Mouse (Mus musculus) kidney, adult 18-20 months (tissue): Measurements from ENCODE around the gene Tent5d.

Source experiments
- DNase-seq: peaks from one replicate; pipeline ENCODE4 v3.0.0; 2021

Tent5d gene

GRCm38 (mm10) chrX:107792290-107792689, at the start of gene Tent5d:
Gene Tent5d (plus strand): TSS chrX:107792590.
- no peak for DNase-seq

GRCm38 (mm10) chrX:107767896-107768295, 24.5 kb upstream of the Tent5d start:
- no peak for DNase-seq

GRCm38 (mm10) chrX:107790136-107790535, 2.3 kb upstream of the Tent5d start:
- DNase-seq, result no peak

- DNase-seq, result no peak
Observed at GRCm38 (mm10) chrX:107790750-107791493, 1.5 kb upstream of the Tent5d start.

- DNase-seq, result no peak
Observed at GRCm38 (mm10) chrX:107795785-107796184, 3.4 kb downstream of the Tent5d start.

GRCm38 (mm10) chrX:107796919-107797318, 4.5 kb downstream of the Tent5d start:
- DNase-seq, result no peak

- no peak for DNase-seq
Observed at GRCm38 (mm10) chrX:107812120-107812519, 19.7 kb downstream of the Tent5d start.

GRCm38 (mm10) chrX:107815502-107816217, 23.3 kb downstream of the Tent5d start:
- DNase-seq, result peak; percentile 48

GRCm38 (mm10) chrX:107816218-107816554, 23.8 kb downstream of the Tent5d start, which contains the start of gene 2610002M06Rik:
Gene 2610002M06Rik (minus strand): TSS chrX:107816334.
- peak; percentile 88 for DNase-seq

- DNase-seq, result no peak
Observed at GRCm38 (mm10) chrX:107816726-107817125, 24.3 kb downstream of the Tent5d start.

GRCm38 (mm10) chrX:107858165-107858564, 65.8 kb downstream of the Tent5d start:
- DNase-seq, result no peak
